Mouse (Mus musculus) small intestine, adult 2 months (tissue): ENCODE data around the gene Aqp6. TPM values are rescaled to one million over a fixed set of nuclear protein-coding genes. Genes with fewer than 3 reads are reported as not detected.

Source experiments
- H3K27ac ChIP-seq: fragments of 200-500 bp; 2 replicates; pipeline ENCODE4 v1.5.1; 2012; ENCODE audit warnings: low read depth, low read length, control low read depth, inconsistent platforms; ENCODE audit not compliant: insufficient read depth
- H3K27me3 ChIP-seq: fragments of 200-500 bp; 2 replicates; pipeline ENCODE4 v1.6.1; 2012; ENCODE audit warnings: mild to moderate bottlenecking, moderate library complexity, low read length, inconsistent platforms; ENCODE audit not compliant: control insufficient read depth, insufficient read depth
- H3K36me3 ChIP-seq: fragments of 200-500 bp; 2 replicates; pipeline ENCODE4 v1.6.1; 2012; ENCODE audit warnings: mild to moderate bottlenecking, low read length, control low read depth, inconsistent platforms; ENCODE audit not compliant: control insufficient read depth, insufficient read depth
- H3K4me1 ChIP-seq: fragments of 200-500 bp; 2 replicates; pipeline ENCODE4 v1.6.1; 2012; ENCODE audit warnings: low read length, inconsistent platforms, mixed read lengths; ENCODE audit not compliant: control insufficient read depth, insufficient read depth, insufficient read length
- H3K4me3 ChIP-seq: fragments of 200-500 bp; 2 replicates; pipeline ENCODE4 v1.5.1; 2012; ENCODE audit warnings: low read depth, mild to moderate bottlenecking, control low read depth, inconsistent platforms, low read length, moderate library complexity
- CTCF ChIP-seq: fragments of 200-500 bp; IDR thresholded peaks from 2 replicates; pipeline ENCODE4 v1.5.1; 2012; ENCODE audit warnings: low read depth, mild to moderate bottlenecking, control low read depth, inconsistent platforms, low read length, moderate library complexity, mixed read lengths; ENCODE audit not compliant: insufficient replicate concordance, insufficient read length; ENCODE audit errors: extremely low read depth
- POLR2A ChIP-seq: fragments of 200-500 bp; IDR thresholded peaks from 2 replicates; pipeline ENCODE4 v1.6.1; 2012; ENCODE audit warnings: low read depth, mild to moderate bottlenecking, control low read depth, inconsistent platforms, low read length, moderate library complexity
- WGBS: fragments of 180-500 bp; shearing (Covaris S2); methylation state at CpG from one replicate; pipeline ENCODE4 v1.1.7; 2018; 5-methylcytosine and 5-hydroxymethylcytosine counted together
- polyA plus RNA-seq: library from polyadenylated mRNA; depleted of rRNA; stranded (reverse); fragments of >200 nt; gene quantifications from 2 replicates; pipeline ENCODE4 v1.2.3, GENCODE M21; 2012

Aqp6 gene
- polyA plus RNA-seq, 1 experiment: not detected

- H3K27ac ChIP-seq: no peak within 1 kb of the TSS
- TF ChIP-seq CTCF (no peak), POLR2A (no peak)
- H3K27me3 ChIP-seq: peaks cover 13% of the 10 kb centered on the region
- no peaks in the 10 kb centered on the region for H3K36me3 ChIP-seq
- H3K4me3 ChIP-seq: no peak within 1 kb of the TSS
- WGBS: 82% methylated on average over 26 of the region's 26 CpGs
- H3K4me1 ChIP-seq: peaks cover 3% of the 10 kb centered on the region
These were observed 22.3 kb upstream of the Aqp6 start, which contains the start of gene Aqp2 for GRCm38 (mm10) chr15:99578802-99579485. Gene Aqp2, plus strand, starts transcription at chr15:99579055.

DNA sequence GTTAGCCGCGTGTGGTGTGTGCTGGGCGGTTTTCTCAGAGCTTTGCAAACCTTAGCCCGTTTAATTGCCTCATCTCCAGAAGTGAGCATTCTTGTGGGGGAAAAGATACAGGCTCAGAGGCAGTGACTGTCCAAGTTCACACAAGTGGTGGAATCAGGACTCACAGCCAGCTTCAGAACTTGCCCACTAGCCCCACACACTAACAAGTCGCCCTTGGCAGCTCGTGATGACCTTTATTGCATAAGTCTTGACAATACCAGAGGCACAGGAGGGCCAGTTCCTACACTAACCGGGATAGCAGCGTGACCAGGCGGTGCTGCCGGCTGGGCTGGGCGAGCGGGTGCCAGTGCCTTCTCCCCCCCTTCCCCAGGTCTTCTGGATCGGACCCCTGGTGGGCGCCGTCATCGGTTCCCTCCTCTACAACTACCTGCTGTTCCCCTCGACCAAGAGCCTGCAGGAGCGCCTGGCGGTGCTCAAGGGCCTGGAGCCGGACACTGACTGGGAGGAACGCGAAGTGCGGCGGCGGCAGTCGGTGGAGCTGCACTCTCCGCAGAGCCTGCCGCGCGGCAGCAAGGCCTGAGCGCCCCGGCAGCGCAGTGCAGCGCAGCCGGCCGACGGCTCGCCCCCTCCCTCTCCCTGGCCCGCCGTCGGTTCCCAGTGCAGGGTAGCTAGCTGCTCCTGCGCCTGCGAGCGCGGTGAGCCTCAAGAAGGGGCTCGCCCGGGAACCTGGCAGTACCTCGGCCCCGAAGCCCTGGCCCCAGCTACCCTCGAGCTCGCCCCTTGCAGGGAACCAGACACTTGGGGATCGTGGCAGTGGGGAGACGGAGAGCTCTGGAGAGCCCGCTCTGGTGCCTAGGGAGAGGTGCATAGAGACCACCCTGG lies 17.5 kb upstream of the Aqp6 start:
- WGBS: 4% methylated on average over 54 of the region's 54 CpGs
- Histone ChIP-seq H3K27me3 (peaks cover 29% of the 10 kb centered on the region), H3K36me3 (no peaks in the 10 kb centered on the region), H3K4me1 (peaks cover 9% of the 10 kb centered on the region), H3K27ac (no peak overlapping the region), H3K4me3 (peak overlapping the region; percentile 39)
- TF ChIP-seq POLR2A (no peak), CTCF (no peak)

GRCm38 (mm10) chr15:99584407-99585202 lies 16.6 kb upstream of the Aqp6 start:
- 3% methylated on average over 24 of the region's 24 CpGs for WGBS
- no peak for TF ChIP-seq CTCF
- no peak for TF ChIP-seq POLR2A
- H3K4me3 ChIP-seq: peak overlapping the region; percentile 39; the same call in 1 of the 2 replicates
- H3K36me3 ChIP-seq: no peaks in the 10 kb centered on the region
- H3K27ac ChIP-seq: no peak overlapping the region
- H3K27me3 ChIP-seq: peaks cover 37% of the 10 kb centered on the region
- H3K4me1 ChIP-seq: peaks cover 9% of the 10 kb centered on the region

DNA sequence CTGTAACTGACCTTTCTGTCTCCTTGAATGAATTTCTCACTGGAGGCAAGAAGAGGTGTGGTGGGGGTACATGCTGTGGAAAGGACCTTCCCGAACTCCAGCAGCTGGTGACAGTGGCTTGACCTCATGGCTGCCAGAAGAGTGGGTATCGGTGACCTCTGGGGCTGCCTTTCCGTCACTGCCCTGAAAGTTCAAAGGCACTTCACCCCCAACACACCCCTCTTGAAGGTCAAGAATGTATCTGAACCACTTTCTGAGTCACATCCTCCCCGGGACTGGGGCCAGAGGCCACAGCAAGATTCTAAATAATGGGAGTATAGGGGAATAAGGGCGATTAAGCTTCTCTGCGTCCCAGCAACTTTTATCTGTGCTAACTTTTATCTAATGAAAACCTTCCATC lies 15.5 kb upstream of the Aqp6 start:
- no peak for TF ChIP-seq CTCF
- TF ChIP-seq POLR2A: no peak
- WGBS: 79% methylated on average over 6 of the region's 6 CpGs
- Histone ChIP-seq H3K27me3 (peaks cover 49% of the 10 kb centered on the region), H3K36me3 (no peaks in the 10 kb centered on the region), H3K4me1 (peaks cover 9% of the 10 kb centered on the region), H3K27ac (no peak overlapping the region), H3K4me3 (no peak overlapping the region)

DNA sequence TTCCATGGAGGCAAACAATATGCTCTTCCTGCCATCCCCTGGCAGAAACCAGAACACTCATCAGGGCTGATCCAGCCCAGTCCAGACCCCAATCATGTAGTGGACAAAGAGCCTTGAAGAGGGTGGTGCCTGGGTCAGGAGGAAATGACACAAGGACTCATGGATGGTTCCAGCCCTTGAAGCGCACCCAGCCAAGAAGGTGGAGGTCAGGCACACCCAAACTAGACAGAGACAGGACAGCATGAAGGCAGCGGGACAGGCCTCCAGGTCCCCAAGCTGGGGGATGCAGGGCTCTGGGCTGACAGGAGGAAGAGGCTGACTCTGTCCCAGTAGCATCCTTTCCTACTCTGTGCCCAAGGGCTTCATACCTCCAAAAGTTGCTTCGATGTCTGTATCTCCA lies 14.7 kb upstream of the Aqp6 start:
- 94% methylated on average over 3 of the region's 3 CpGs for WGBS
- peaks cover 56% of the 10 kb centered on the region for H3K27me3 ChIP-seq
- no peak overlapping the region for H3K27ac ChIP-seq

DNA sequence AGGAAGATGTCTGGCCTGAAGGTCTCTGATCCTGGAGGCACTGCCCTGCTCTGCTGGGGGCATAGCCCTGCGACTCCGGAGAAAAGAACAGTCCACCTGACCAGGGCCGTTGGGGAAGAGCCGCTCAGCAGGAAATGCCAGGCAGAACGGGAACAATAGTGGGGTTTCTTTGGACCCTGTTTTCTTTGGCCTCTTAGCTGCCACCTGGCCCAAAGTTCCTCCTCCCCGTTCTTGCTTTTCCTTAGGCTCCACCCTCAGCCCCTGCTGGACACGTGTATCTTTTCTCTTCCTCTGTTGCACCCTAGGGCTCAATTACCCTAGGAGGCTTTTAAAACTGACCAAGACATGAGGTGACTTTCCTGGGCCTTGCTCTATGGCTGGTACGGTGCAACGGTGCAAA lies 12.0 kb upstream of the Aqp6 start:
- no peak overlapping the region for H3K27ac ChIP-seq
- peaks cover 44% of the 10 kb centered on the region for H3K27me3 ChIP-seq
- H3K4me3 ChIP-seq: no peak overlapping the region
- no peaks in the 10 kb centered on the region for H3K36me3 ChIP-seq
- TF ChIP-seq POLR2A (no peak), CTCF (no peak)
- 14% methylated on average over 9 of the region's 9 CpGs for WGBS
- peaks cover 4% of the 10 kb centered on the region; the same call in 1 of the 2 replicates for H3K4me1 ChIP-seq

More for the DNA sequence above, 14.7 kb upstream of the Aqp6 start:
- Histone ChIP-seq H3K4me3 (no peak overlapping the region), H3K36me3 (no peaks in the 10 kb centered on the region), H3K4me1 (peaks cover 9% of the 10 kb centered on the region)
- TF ChIP-seq POLR2A (no peak), CTCF (no peak)
